Mouse (Mus musculus) intestine, embryonic 14.5 days (tissue): ENCODE data around the gene Hcrtr1. TPM values are rescaled to one million over a fixed set of nuclear protein-coding genes. Genes with fewer than 3 reads are reported as not detected.

Source experiments
- ATAC-seq: fragments of 200-750 bp; cut with Nextera tagmentation; replicated peaks from 2 replicates; pipeline ENCODE4 v1.8.0; 2017; ENCODE audit warnings: low read depth, moderate number of reproducible peaks, moderate TSS enrichment, moderate library complexity; ENCODE audit not compliant: low FRiP score, low TSS enrichment
- DNase-seq: peaks from one replicate; pipeline ENCODE4 v3.0.0-alpha.2; 2018; ENCODE audit warnings: low spot score
- H3K27ac ChIP-seq: fragments of 300-500 bp; sonication (generic); 2 replicates; pipeline ENCODE4 v1.5.1; 2014; ENCODE audit warnings: low read depth, mild to moderate bottlenecking, control low read depth
- H3K27me3 ChIP-seq: fragments of 300-500 bp; sonication (generic); replicated peaks from 2 replicates; pipeline ENCODE4 v1.6.1; 2014; ENCODE audit warnings: low read length, control low read depth; ENCODE audit not compliant: control insufficient read depth, insufficient read depth
- H3K36me3 ChIP-seq: fragments of 300-500 bp; sonication (generic); 2 replicates; pipeline ENCODE4 v1.6.1; 2014; ENCODE audit warnings: low read length, control low read depth; ENCODE audit not compliant: control insufficient read depth, insufficient read depth
- H3K4me1 ChIP-seq: fragments of 300-500 bp; sonication (generic); replicated peaks from 2 replicates; pipeline ENCODE4 v1.6.1; 2014; ENCODE audit warnings: low read length, control low read depth, mixed read lengths; ENCODE audit not compliant: control insufficient read depth, insufficient read depth
- H3K4me2 ChIP-seq: fragments of 300-500 bp; sonication (generic); 2 replicates; pipeline ENCODE4 v1.6.1; 2014; ENCODE audit warnings: low read length
- H3K4me3 ChIP-seq: fragments of 300-500 bp; sonication (generic); 2 replicates; pipeline ENCODE4 v1.5.1; 2014; ENCODE audit warnings: low read depth, low read length, control low read depth, mixed read lengths
- H3K9ac ChIP-seq: fragments of 300-500 bp; sonication (generic); 2 replicates; pipeline ENCODE4 v1.6.1; 2014; ENCODE audit warnings: mild to moderate bottlenecking, low read length
- H3K9me3 ChIP-seq: fragments of 300-500 bp; sonication (generic); 2 replicates; pipeline ENCODE4 v1.6.1; 2016; ENCODE audit warnings: low read length, control low read depth; ENCODE audit not compliant: control insufficient read depth
- WGBS: fragments of 180-500 bp; shearing (Covaris S2); extraction: QIAGEN DNeasy Blood & Tissue Kit; methylation state at CpG from one replicate; pipeline ENCODE4 v1.1.7; 2014; 5-methylcytosine and 5-hydroxymethylcytosine counted together
- polyA plus RNA-seq: library from polyadenylated mRNA; unstranded; fragments of >200 nt; fragmentation: Nextera tagmentation; extraction: Ambion mirVana; gene quantifications from 2 replicates; pipeline ENCODE4 v1.2.1, GENCODE M21; 2014

Hcrtr1 gene
- polyA plus RNA-seq, 1 experiment from 2014 or later: not detected

GRCm38 (mm10) chr4:130171951-130172765, 33.0 kb upstream of the Hcrtr1 start:
- Histone ChIP-seq H3K4me2 (peak overlapping the region; percentile 23; the same call in 1 of the 2 replicates), H3K4me3 (no peak overlapping the region), H3K36me3 (no peaks in the 10 kb centered on the region), H3K4me1 (peaks cover 56% of the 10 kb centered on the region), H3K27ac (peak overlapping the region; percentile 18; the same call in 1 of the 2 replicates), H3K9ac (peak overlapping the region; percentile 5; the same call in 1 of the 2 replicates), H3K27me3 (peaks cover 9% of the 10 kb centered on the region; the same call in 1 of the 2 replicates), H3K9me3 (no peaks in the 10 kb centered on the region)
- ATAC-seq: no peak
- no peak for DNase-seq
- WGBS: 35% methylated on average over 11 of the region's 11 CpGs

GRCm38 (mm10) chr4:130170362-130170761, 31.2 kb upstream of the Hcrtr1 start:
- H3K27me3 ChIP-seq: peaks cover 9% of the 10 kb centered on the region; the same call in 1 of the 2 replicates
- no peak for DNase-seq
- WGBS: 85% methylated on average over 4 of the region's 4 CpGs
- H3K4me1 ChIP-seq: peaks cover 56% of the 10 kb centered on the region
- no peak for ATAC-seq
- H3K9me3 ChIP-seq: no peaks in the 10 kb centered on the region
- no peak overlapping the region for H3K27ac ChIP-seq
- H3K4me3 ChIP-seq: no peak overlapping the region
- H3K4me2 ChIP-seq: no peak overlapping the region
- H3K36me3 ChIP-seq: no peaks in the 10 kb centered on the region
- H3K9ac ChIP-seq: no peak overlapping the region

GRCm38 (mm10) chr4:130169411-130169971, 30.3 kb upstream of the Hcrtr1 start:
- no peak overlapping the region for H3K27ac ChIP-seq
- H3K9me3 ChIP-seq: no peaks in the 10 kb centered on the region
- H3K27me3 ChIP-seq: peaks cover 9% of the 10 kb centered on the region; the same call in 1 of the 2 replicates
- H3K9ac ChIP-seq: no peak overlapping the region
- 81% methylated on average over 16 of the region's 16 CpGs for WGBS
- no peak for ATAC-seq
- no peak overlapping the region for H3K4me2 ChIP-seq
- no peak overlapping the region for H3K4me3 ChIP-seq
- H3K36me3 ChIP-seq: no peaks in the 10 kb centered on the region
- H3K4me1 ChIP-seq: peaks cover 47% of the 10 kb centered on the region
- DNase-seq: no peak

GRCm38 (mm10) chr4:130168280-130169183, 29.4 kb upstream of the Hcrtr1 start:
- Histone ChIP-seq H3K27me3 (0 out of 2 replicates have a peak, but pooled peaks cover 2% of the 10 kb centered on the region), H3K4me3 (no peak overlapping the region), H3K9ac (peak overlapping the region; percentile 25; the same call in 1 of the 2 replicates), H3K36me3 (no peaks in the 10 kb centered on the region), H3K4me1 (peaks cover 46% of the 10 kb centered on the region), H3K4me2 (peak overlapping the region; percentile 23), H3K27ac (peak overlapping the region; percentile 47; the same call in 1 of the 2 replicates), H3K9me3 (no peaks in the 10 kb centered on the region)
- ATAC-seq (peak; percentile 57), DNase-seq (peak; percentile 75)
- 40% methylated on average over 16 of the region's 16 CpGs for WGBS

- WGBS: 44% methylated on average over 9 of the region's 9 CpGs
- H3K4me3 ChIP-seq: no peak overlapping the region
- H3K4me1 ChIP-seq: peaks cover 53% of the 10 kb centered on the region
- no peaks in the 10 kb centered on the region for H3K36me3 ChIP-seq
- ATAC-seq: 0 out of 2 replicates have a peak, but pooled peaks have one; percentile 2
- H3K9me3 ChIP-seq: no peaks in the 10 kb centered on the region
- no peak overlapping the region for H3K9ac ChIP-seq
- H3K27ac ChIP-seq: peak overlapping the region; percentile 47; the same call in 1 of the 2 replicates
- no peak for DNase-seq
- H3K27me3 ChIP-seq: no peaks in the 10 kb centered on the region
- H3K4me2 ChIP-seq: peak overlapping the region; percentile 23
Measured at GRCm38 (mm10) chr4:130167814-130168213, 28.7 kb upstream of the Hcrtr1 start.

GRCm38 (mm10) chr4:130167321-130167720, 28.2 kb upstream of the Hcrtr1 start:
- no peaks in the 10 kb centered on the region for H3K27me3 ChIP-seq
- 62% methylated on average over 22 of the region's 22 CpGs for WGBS
- no peaks in the 10 kb centered on the region for H3K9me3 ChIP-seq
- H3K4me2 ChIP-seq: peak overlapping the region; percentile 20
- peaks cover 51% of the 10 kb centered on the region for H3K4me1 ChIP-seq
- no peak overlapping the region for H3K4me3 ChIP-seq
- H3K9ac ChIP-seq: no peak overlapping the region
- ATAC-seq (no peak), DNase-seq (no peak)
- H3K27ac ChIP-seq: peak overlapping the region; percentile 47; the same call in 1 of the 2 replicates
- no peaks in the 10 kb centered on the region for H3K36me3 ChIP-seq

GRCm38 (mm10) chr4:130166592-130166991, 27.4 kb upstream of the Hcrtr1 start:
- Histone ChIP-seq H3K27ac (no peak overlapping the region), H3K27me3 (no peaks in the 10 kb centered on the region), H3K4me1 (peaks cover 44% of the 10 kb centered on the region), H3K9me3 (no peaks in the 10 kb centered on the region), H3K36me3 (no peaks in the 10 kb centered on the region), H3K4me3 (no peak overlapping the region), H3K9ac (no peak overlapping the region), H3K4me2 (no peak overlapping the region)
- DNase-seq (no peak), ATAC-seq (no peak)
- 75% methylated on average over 8 of the region's 8 CpGs for WGBS

GRCm38 (mm10) chr4:130166061-130166460, 26.9 kb upstream of the Hcrtr1 start:
- peaks cover 39% of the 10 kb centered on the region for H3K4me1 ChIP-seq
- H3K36me3 ChIP-seq: no peaks in the 10 kb centered on the region
- no peak overlapping the region for H3K4me3 ChIP-seq
- H3K9ac ChIP-seq: no peak overlapping the region
- WGBS: 79% methylated on average over 18 of the region's 18 CpGs
- H3K27ac ChIP-seq: no peak overlapping the region
- no peaks in the 10 kb centered on the region for H3K27me3 ChIP-seq
- no peak overlapping the region for H3K4me2 ChIP-seq
- DNase-seq (no peak), ATAC-seq (no peak)
- H3K9me3 ChIP-seq: no peaks in the 10 kb centered on the region
